Mouse (Mus musculus): Measurements from ENCODE around the gene Ugt1a8. TPM values are rescaled to one million over a fixed set of nuclear protein-coding genes. Genes with fewer than 3 reads are reported as not detected.

Ugt1a8 gene
- total and polyA plus RNA-seq, 2 experiments = 0.07 to 4.0 TPM

DNA sequence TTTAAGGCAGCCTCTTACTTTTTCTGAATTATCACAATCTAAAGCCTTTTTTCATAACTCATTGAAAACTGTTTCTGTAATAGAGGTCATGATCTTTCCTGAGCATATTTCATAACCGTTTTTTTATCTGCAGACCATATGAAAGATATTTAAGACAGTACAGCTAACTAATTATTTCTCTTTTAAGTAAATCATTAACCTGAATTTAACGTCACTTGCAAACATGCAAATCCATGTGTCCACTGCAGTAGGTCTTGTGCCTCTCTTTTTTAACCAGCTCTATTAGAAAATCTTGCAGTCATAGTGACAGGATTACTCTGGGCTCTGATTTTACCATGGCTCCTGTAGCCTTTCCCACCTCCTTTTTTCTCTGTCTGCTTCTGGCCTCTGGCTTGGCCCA lies 17.1 kb upstream of the Ugt1a8 start, which contains the start of gene Ugt1a9:
Ugt1a9 (plus strand) TSS at position 306 of the 400 bp plus-strand sequence.
- Histone ChIP-seq H3K4me1 (ENCODE audit: control insufficient read depth, insufficient read depth, low read length) (peaks cover 18% of the 10 kb centered on the region), H3K9ac (ENCODE audit: low read depth, low read length) (peak within 1 kb of the TSS; percentile 71), H3K36me3 (ENCODE audit: control insufficient read depth, insufficient read depth, low read length) (no peaks in the 10 kb centered on the region), H3K27ac (replicated peaks; ENCODE audit: insufficient read depth, low read depth, low read length) (peak within 1 kb of the TSS; percentile 92), H3K79me2 (ENCODE audit: control insufficient read depth, insufficient read depth, low read length) (peaks cover 8% of the 10 kb centered on the region; the same call in 1 of the 2 replicates), H3K4me3 (ENCODE audit: insufficient read depth, low read depth, low read length) (peak within 1 kb of the TSS; percentile 64), H3K27me3 (ENCODE audit: control insufficient read depth, insufficient read depth, low read length) (no peaks in the 10 kb centered on the region)
- no peak for TF ChIP-seq POLR2A (IDR thresholded peaks at IDR 0.05; ENCODE audit: extremely low read depth, insufficient read depth, low read length)
- TF ChIP-seq CTCF (IDR thresholded peaks at IDR 0.05; ENCODE audit: low read depth, low read length) = no peak
- 12% methylated on average over 2 of the region's 2 CpGs for WGBS
- peak; percentile 83 for DNase-seq (ENCODE audit: extremely low read depth, low read depth, low spot score)

DNA sequence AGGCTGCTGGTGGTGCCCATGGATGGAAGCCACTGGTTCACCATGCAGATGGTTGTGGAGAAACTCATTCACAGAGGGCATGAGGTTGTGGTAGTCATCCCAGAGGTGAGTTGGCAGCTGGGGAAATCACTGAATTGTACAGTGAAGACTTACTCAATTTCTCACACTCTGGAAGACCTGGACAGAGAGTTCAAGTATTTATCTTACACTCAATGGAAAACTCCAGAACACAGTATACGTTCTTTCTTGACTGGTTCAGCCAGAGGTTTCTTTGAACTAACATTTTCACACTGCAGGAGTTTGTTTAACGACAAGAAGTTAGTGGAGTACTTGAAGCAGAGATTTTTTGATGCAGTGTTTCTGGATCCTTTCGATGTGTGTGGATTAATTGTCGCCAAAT lies 16.7 kb upstream of the Ugt1a8 start:
- Histone ChIP-seq H3K4me1 (ENCODE audit: control insufficient read depth, insufficient read depth, low read length) (peaks cover 20% of the 10 kb centered on the region), H3K4me3 (ENCODE audit: insufficient read depth, low read depth, low read length) (peak overlapping the region; percentile 64), H3K27ac (replicated peaks; ENCODE audit: insufficient read depth, low read depth, low read length) (peak overlapping the region; percentile 92), H3K9ac (ENCODE audit: low read depth, low read length) (peak overlapping the region; percentile 71), H3K27me3 (ENCODE audit: control insufficient read depth, insufficient read depth, low read length) (no peaks in the 10 kb centered on the region), H3K79me2 (ENCODE audit: control insufficient read depth, insufficient read depth, low read length) (peaks cover 10% of the 10 kb centered on the region; the same call in 1 of the 2 replicates), H3K36me3 (ENCODE audit: control insufficient read depth, insufficient read depth, low read length) (no peaks in the 10 kb centered on the region)
- 67% methylated on average over 4 of the region's 4 CpGs for WGBS
- DNase-seq (ENCODE audit: extremely low read depth, low read depth, low spot score) = no peak
- no peak for TF ChIP-seq CTCF (IDR thresholded peaks at IDR 0.05; ENCODE audit: low read depth, low read length)
- TF ChIP-seq POLR2A (IDR thresholded peaks at IDR 0.05; ENCODE audit: extremely low read depth, insufficient read depth, low read length) = no peak

DNA sequence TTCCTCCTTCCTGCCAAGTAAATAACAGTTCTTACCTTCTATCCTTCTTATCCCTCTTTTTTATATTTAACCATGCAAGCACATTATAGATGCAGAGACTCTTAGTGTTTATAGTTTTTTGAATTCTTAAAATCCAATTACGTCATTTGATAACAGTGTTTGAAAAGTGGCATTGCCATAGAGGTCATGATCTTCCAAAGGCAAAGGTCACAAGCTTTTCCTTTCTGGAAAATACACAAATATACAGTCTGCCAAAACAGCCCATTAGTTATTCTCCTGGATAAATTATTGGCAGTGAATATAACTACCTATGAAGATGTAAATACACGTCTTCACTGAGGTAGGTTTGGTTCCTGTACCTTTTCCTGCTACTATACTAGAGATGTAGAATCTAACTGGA lies 13.1 kb upstream of the Ugt1a8 start:
- Histone ChIP-seq H3K4me3 (ENCODE audit: insufficient read depth, low read depth, low read length) (peak overlapping the region; percentile 55; the same call in 1 of the 2 replicates), H3K9ac (ENCODE audit: low read depth, low read length) (no peak overlapping the region; the same call in 1 of the 2 replicates), H3K27ac (replicated peaks; ENCODE audit: insufficient read depth, low read depth, low read length) (peak overlapping the region; percentile 83), H3K4me1 (ENCODE audit: control insufficient read depth, insufficient read depth, low read length) (peaks cover 26% of the 10 kb centered on the region), H3K36me3 (ENCODE audit: control insufficient read depth, insufficient read depth, low read length) (peaks cover 2% of the 10 kb centered on the region; the same call in 1 of the 2 replicates), H3K79me2 (ENCODE audit: control insufficient read depth, insufficient read depth, low read length) (peaks cover 18% of the 10 kb centered on the region; the same call in 1 of the 2 replicates), H3K27me3 (ENCODE audit: control insufficient read depth, insufficient read depth, low read length) (no peaks in the 10 kb centered on the region)
- DNase-seq (ENCODE audit: extremely low read depth, low read depth, low spot score) = peak; percentile 91
- TF ChIP-seq POLR2A (IDR thresholded peaks at IDR 0.05; ENCODE audit: extremely low read depth, insufficient read depth, low read length) (no peak), CTCF (IDR thresholded peaks at IDR 0.05; ENCODE audit: low read depth, low read length) (no peak)
- WGBS = 14% methylated on average over 2 of the region's 2 CpGs

DNA sequence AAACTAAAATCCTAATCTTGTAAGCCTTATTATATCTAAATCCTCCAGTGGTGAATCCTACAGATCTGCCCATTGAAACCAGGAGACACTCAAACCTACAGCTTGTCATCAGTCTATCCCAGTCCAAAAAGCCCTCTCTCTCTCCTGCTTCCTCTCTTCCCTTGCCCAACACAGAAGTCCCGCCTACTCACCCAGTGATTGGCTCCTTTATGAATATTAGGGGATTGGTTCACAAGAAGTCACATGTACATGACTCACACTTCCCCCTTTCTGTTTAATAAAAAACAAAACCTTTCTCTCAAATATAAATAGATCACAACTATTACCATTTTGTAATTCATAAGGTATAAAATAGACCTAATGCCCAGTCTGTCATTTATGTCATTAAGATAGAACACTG lies 10.5 kb upstream of the Ugt1a8 start:
- H3K4me3 ChIP-seq (ENCODE audit: insufficient read depth, low read depth, low read length) = no peak overlapping the region
- peaks cover 21% of the 10 kb centered on the region for H3K4me1 ChIP-seq (ENCODE audit: control insufficient read depth, insufficient read depth, low read length)
- 97% methylated on average over 1 of the region's 1 CpGs for WGBS
- peaks cover 25% of the 10 kb centered on the region; the same call in 1 of the 2 replicates for H3K79me2 ChIP-seq (ENCODE audit: control insufficient read depth, insufficient read depth, low read length)
- no peak overlapping the region for H3K27ac ChIP-seq (replicated peaks; ENCODE audit: insufficient read depth, low read depth, low read length)
- H3K27me3 ChIP-seq (ENCODE audit: control insufficient read depth, insufficient read depth, low read length) = no peaks in the 10 kb centered on the region
- no peak for DNase-seq (ENCODE audit: extremely low read depth, low read depth, low spot score)
- H3K36me3 ChIP-seq (ENCODE audit: control insufficient read depth, insufficient read depth, low read length) = peaks cover 2% of the 10 kb centered on the region; the same call in 1 of the 2 replicates
- no peak overlapping the region for H3K9ac ChIP-seq (ENCODE audit: low read depth, low read length)
- no peak for TF ChIP-seq CTCF (IDR thresholded peaks at IDR 0.05; ENCODE audit: low read depth, low read length)
- TF ChIP-seq POLR2A (IDR thresholded peaks at IDR 0.05; ENCODE audit: extremely low read depth, insufficient read depth, low read length) = no peak

DNA sequence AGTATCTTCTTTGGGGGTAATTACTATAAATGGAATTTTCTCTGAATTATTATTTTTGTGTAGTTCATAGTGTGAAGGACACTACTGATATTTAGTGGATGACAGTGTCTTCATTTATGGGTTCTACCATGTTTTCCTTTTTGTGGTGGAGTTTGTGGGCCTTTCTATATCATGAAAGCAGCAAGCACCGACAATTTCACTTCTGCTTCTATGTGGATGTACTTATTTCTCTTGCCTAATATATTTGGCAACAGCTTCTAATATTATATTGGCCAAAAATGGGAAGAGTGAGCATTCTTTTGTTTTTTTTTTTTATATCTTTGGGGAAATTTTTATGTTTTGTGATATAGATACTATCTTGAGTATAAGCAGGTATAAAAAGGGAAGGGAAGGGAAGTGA lies 5.9 kb upstream of the Ugt1a8 start:
- Histone ChIP-seq H3K27ac (replicated peaks; ENCODE audit: insufficient read depth, low read depth, low read length) (no peak overlapping the region), H3K79me2 (ENCODE audit: control insufficient read depth, insufficient read depth, low read length) (peaks cover 15% of the 10 kb centered on the region; the same call in 1 of the 2 replicates), H3K4me1 (ENCODE audit: control insufficient read depth, insufficient read depth, low read length) (peaks cover 10% of the 10 kb centered on the region), H3K4me3 (ENCODE audit: insufficient read depth, low read depth, low read length) (no peak overlapping the region), H3K9ac (ENCODE audit: low read depth, low read length) (no peak overlapping the region), H3K36me3 (ENCODE audit: control insufficient read depth, insufficient read depth, low read length) (peaks cover 2% of the 10 kb centered on the region; the same call in 1 of the 2 replicates), H3K27me3 (ENCODE audit: control insufficient read depth, insufficient read depth, low read length) (no peaks in the 10 kb centered on the region)
- WGBS = 70% methylated on average over 1 of the region's 1 CpGs
- no peak for DNase-seq (ENCODE audit: extremely low read depth, low read depth, low spot score)
- no peak for TF ChIP-seq POLR2A (IDR thresholded peaks at IDR 0.05; ENCODE audit: extremely low read depth, insufficient read depth, low read length)
- TF ChIP-seq CTCF (IDR thresholded peaks at IDR 0.05; ENCODE audit: low read depth, low read length) = no peak

DNA sequence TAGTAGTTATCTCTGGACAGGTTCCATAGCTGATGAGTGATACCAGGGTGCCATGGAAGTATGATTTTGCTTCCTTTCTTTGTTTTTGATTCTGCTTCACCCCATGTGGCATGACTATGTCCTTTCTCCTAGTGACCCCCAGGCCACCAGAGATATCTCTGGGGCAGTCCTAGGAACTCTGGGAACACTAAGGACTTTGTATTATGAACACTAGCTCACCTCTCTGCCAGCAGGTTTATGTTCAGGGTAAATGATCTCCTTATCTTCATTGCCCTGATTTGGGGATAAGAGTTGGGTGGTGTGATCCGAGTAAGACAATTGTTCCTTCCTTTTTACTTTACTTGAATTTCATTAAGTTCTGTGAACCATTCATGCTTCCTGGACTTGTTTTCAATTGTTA lies 1.5 kb upstream of the Ugt1a8 start:
- H3K79me2 ChIP-seq (ENCODE audit: control insufficient read depth, insufficient read depth, low read length) = peaks cover 18% of the 10 kb centered on the region
- H3K9ac ChIP-seq (ENCODE audit: low read depth, low read length) = no peak overlapping the region
- DNase-seq (ENCODE audit: extremely low read depth, low read depth, low spot score) = peak; percentile 80
- no peak overlapping the region for H3K4me3 ChIP-seq (ENCODE audit: insufficient read depth, low read depth, low read length)
- peaks cover 6% of the 10 kb centered on the region; the same call in 1 of the 2 replicates for H3K36me3 ChIP-seq (ENCODE audit: control insufficient read depth, insufficient read depth, low read length)
- H3K4me1 ChIP-seq (ENCODE audit: control insufficient read depth, insufficient read depth, low read length) = peaks cover 4% of the 10 kb centered on the region
- 24% methylated on average over 1 of the region's 1 CpGs for WGBS
- no peak overlapping the region for H3K27ac ChIP-seq (replicated peaks; ENCODE audit: insufficient read depth, low read depth, low read length)
- TF ChIP-seq POLR2A (IDR thresholded peaks at IDR 0.05; ENCODE audit: extremely low read depth, insufficient read depth, low read length) = no peak
- TF ChIP-seq CTCF (IDR thresholded peaks at IDR 0.05; ENCODE audit: low read depth, low read length) = no peak
- H3K27me3 ChIP-seq (ENCODE audit: control insufficient read depth, insufficient read depth, low read length) = no peaks in the 10 kb centered on the region
